Mouse (Mus musculus) limb, embryonic 14.5 days (tissue): Measurements from ENCODE around the gene Anks1b. TPM values are rescaled to one million over a fixed set of nuclear protein-coding genes. Genes with fewer than 3 reads are reported as not detected.

Experiments
- ATAC-seq: fragments of 200-750 bp; cut with Nextera tagmentation; 2 replicates; pipeline ENCODE4 v1.8.0; 2017; ENCODE audit warnings: low read depth, moderate number of reproducible peaks, moderate TSS enrichment; ENCODE audit not compliant: low FRiP score
- DNase-seq: peaks from one replicate; pipeline ENCODE4 v3.0.0-alpha.2; 2015; ENCODE audit warnings: low spot score
- H3K27ac ChIP-seq: fragments of 300-500 bp; sonication (generic); replicated peaks from 2 replicates; pipeline ENCODE4 v1.5.1; 2014; ENCODE audit warnings: low read depth, mild to moderate bottlenecking, low read length, moderate library complexity, mixed read lengths
- H3K27me3 ChIP-seq: fragments of 300-500 bp; sonication (generic); 2 replicates; pipeline ENCODE4 v1.6.1; 2014; ENCODE audit warnings: low read length, mixed read lengths; ENCODE audit not compliant: control insufficient read depth, insufficient read depth
- H3K36me3 ChIP-seq: fragments of 300-500 bp; sonication (generic); 2 replicates; pipeline ENCODE4 v1.6.1; 2014; ENCODE audit warnings: mild to moderate bottlenecking, low read length, moderate library complexity, mixed read lengths; ENCODE audit not compliant: control insufficient read depth, insufficient read depth
- H3K4me1 ChIP-seq: fragments of 300-500 bp; sonication (generic); 2 replicates; pipeline ENCODE4 v1.6.1; 2014; ENCODE audit warnings: antibody characterized with exemption, low read length, mixed read lengths; ENCODE audit not compliant: control insufficient read depth, insufficient read depth
- H3K4me2 ChIP-seq: fragments of 300-500 bp; sonication (generic); replicated peaks from 2 replicates; pipeline ENCODE4 v1.6.1; 2014; ENCODE audit warnings: low read depth, mild to moderate bottlenecking, low read length, moderate library complexity; ENCODE audit not compliant: severe bottlenecking
- H3K4me3 ChIP-seq: fragments of 300-500 bp; sonication (generic); replicated peaks from 2 replicates; pipeline ENCODE4 v1.5.1; 2014; ENCODE audit warnings: low read length
- H3K9ac ChIP-seq: fragments of 300-500 bp; sonication (generic); 2 replicates; pipeline ENCODE4 v1.6.1; 2014; ENCODE audit warnings: mild to moderate bottlenecking, low read depth, low read length, moderate library complexity; ENCODE audit not compliant: severe bottlenecking
- H3K9me3 ChIP-seq: fragments of 300-500 bp; sonication (generic); 2 replicates; pipeline ENCODE4 v1.6.1; 2016; ENCODE audit warnings: low read length; ENCODE audit not compliant: control insufficient read depth
- POLR2A ChIP-seq: fragments of 200-500 bp; IDR thresholded peaks from 2 replicates; pipeline ENCODE4 v1.8.0; 2012; ENCODE audit warnings: inconsistent platforms, mild to moderate bottlenecking, moderate library complexity, borderline replicate concordance; ENCODE audit not compliant: insufficient read depth, insufficient read length; ENCODE audit errors: extremely low read depth
- WGBS: fragments of 180-500 bp; shearing (Covaris S2); extraction: QIAGEN DNeasy Blood & Tissue Kit; methylation state at CpG from one replicate; pipeline ENCODE4 v1.1.7; 2014; 5-methylcytosine and 5-hydroxymethylcytosine counted together
- polyA plus RNA-seq, 2 experiments: library from polyadenylated mRNA; depleted of rRNA in 1 of 2; stranded (reverse) in 1 of 2; unstranded in 1 of 2; fragments of >200 nt; fragmentation: Nextera tagmentation in 1 of 2; extraction: Ambion mirVana in 1 of 2; gene quantifications; 2 replicates each; pipeline versions ENCODE4 v1.2.1 to v1.2.3; 2012 to 2014

Gene Anks1b
- polyA plus RNA-seq, 2 experiments: 2.6 to 4.3 TPM

DNA sequence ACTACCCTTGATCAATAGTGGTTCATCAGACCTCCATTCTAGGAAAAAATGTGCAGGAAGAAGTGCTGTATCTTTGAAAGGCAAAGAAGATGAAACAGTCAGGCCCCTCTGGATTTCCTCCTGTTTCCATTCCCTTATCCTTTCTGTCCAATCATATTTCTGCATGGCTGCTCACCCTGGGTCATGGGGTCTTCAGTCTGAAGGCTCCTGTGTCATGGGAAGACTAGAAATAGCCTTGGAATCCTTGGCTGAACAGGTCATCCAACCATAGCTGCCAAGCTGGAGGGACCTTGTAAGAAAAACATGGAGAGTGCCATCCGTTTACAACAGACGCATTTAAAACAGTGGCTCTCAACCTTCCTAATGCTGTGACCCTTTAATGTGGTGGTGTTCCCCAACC lies 662.1 kb downstream of the Anks1b start:
- H3K4me2 ChIP-seq: no peak overlapping the region
- no peak overlapping the region for H3K9ac ChIP-seq
- 95% methylated on average over 2 of the region's 2 CpGs for WGBS
- no peaks in the 10 kb centered on the region for H3K36me3 ChIP-seq
- no peaks in the 10 kb centered on the region for H3K27me3 ChIP-seq
- no peak overlapping the region for H3K27ac ChIP-seq
- no peaks in the 10 kb centered on the region for H3K9me3 ChIP-seq
- no peak for TF ChIP-seq POLR2A
- no peak overlapping the region for H3K4me3 ChIP-seq
- H3K4me1 ChIP-seq: no peaks in the 10 kb centered on the region
- ATAC-seq (no peak), DNase-seq (no peak)

DNA sequence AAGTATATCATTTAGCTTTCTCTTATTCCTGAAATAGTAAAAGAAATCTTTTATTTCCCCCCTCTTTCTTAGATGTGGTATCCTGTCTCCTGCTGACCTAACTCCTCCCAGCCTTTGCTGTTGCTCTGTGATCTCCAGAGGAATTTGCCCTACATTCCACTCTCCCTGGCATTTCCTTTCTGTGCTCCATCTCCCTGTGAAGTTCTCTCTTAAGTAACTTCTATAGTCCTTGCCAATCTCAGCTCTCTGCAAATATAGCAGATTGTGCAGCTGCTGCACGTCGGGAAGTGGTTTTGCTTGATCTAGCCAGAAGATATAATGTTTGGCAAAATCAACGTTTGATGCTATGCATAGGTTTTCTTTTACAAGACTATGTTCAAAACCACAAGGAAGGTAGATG lies 673.3 kb downstream of the Anks1b start:
- WGBS: 48% methylated on average over 3 of the region's 3 CpGs

DNA sequence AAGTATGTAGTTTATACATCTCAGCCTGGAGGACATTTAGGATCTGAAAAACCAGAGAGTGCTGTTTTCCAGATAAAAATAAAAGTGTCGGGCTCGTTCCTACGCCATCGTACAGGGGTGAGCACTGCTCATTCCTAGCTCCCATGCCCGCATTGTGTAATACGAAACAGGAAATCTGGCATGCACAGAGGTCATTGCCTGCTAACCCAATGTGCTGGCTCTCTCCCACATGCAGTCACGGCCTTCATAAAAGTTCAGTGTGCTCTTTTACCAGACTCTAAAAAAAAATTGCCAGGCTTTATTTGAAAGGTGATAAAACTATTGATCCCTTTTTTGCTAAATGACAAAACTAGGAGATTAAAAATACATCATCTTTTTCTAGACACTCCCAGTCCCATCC lies 689.6 kb downstream of the Anks1b start:
- 32% methylated on average over 7 of the region's 7 CpGs for WGBS
- no peak for TF ChIP-seq POLR2A
- H3K27me3 ChIP-seq: no peaks in the 10 kb centered on the region
- H3K9ac ChIP-seq: no peak overlapping the region
- DNase-seq (no peak), ATAC-seq (no peak)
- no peaks in the 10 kb centered on the region for H3K9me3 ChIP-seq
- no peaks in the 10 kb centered on the region for H3K36me3 ChIP-seq
- H3K4me2 ChIP-seq: peak overlapping the region; percentile 15; the same call in 1 of the 2 replicates
- H3K27ac ChIP-seq: no peak overlapping the region
- 0 out of 2 replicates have a peak, but pooled peaks cover 3% of the 10 kb centered on the region for H3K4me1 ChIP-seq
- H3K4me3 ChIP-seq: no peak overlapping the region

More for the DNA sequence above, 673.3 kb downstream of the Anks1b start:
- Histone ChIP-seq H3K4me1 (no peaks in the 10 kb centered on the region), H3K9ac (no peak overlapping the region), H3K27ac (no peak overlapping the region), H3K9me3 (no peaks in the 10 kb centered on the region), H3K4me3 (no peak overlapping the region), H3K36me3 (no peaks in the 10 kb centered on the region), H3K27me3 (no peaks in the 10 kb centered on the region), H3K4me2 (no peak overlapping the region)
- DNase-seq: no peak
- no peak for TF ChIP-seq POLR2A
- ATAC-seq: no peak

GRCm38 (mm10) chr10:90576191-90577098 lies 703.1 kb downstream of the Anks1b start:
- H3K4me2 ChIP-seq: peak overlapping the region; percentile 35; the same call in 1 of the 2 replicates
- no peak for TF ChIP-seq POLR2A
- 40% methylated on average over 29 of the region's 29 CpGs for WGBS
- H3K4me3 ChIP-seq: peak overlapping the region; percentile 7; the same call in 1 of the 2 replicates
- DNase-seq: peak; percentile 33
- no peak overlapping the region for H3K9ac ChIP-seq
- no peak overlapping the region for H3K27ac ChIP-seq
- no peaks in the 10 kb centered on the region for H3K27me3 ChIP-seq
- H3K4me1 ChIP-seq: peaks cover 6% of the 10 kb centered on the region; the same call in 1 of the 2 replicates
- H3K9me3 ChIP-seq: no peaks in the 10 kb centered on the region
- ATAC-seq: no peak
- no peaks in the 10 kb centered on the region for H3K36me3 ChIP-seq

DNA sequence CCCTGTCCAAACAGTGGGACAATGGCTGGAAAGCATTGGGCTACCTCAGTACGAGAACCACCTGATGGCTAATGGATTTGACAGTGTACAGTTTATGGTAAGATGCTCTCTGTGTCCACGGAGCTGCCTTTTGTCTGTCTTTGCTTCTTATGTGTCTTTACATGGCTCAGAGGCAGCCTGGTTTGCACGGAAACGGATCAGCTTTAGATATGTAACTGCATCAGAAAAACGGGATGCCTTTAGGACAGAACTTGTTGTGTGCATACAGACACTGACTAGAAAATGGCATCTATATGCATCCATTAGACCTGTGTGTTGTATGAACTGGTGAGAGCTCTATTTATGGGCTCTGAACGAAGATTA lies 703.8 kb downstream of the Anks1b start:
- TF ChIP-seq POLR2A: no peak
- DNase-seq (no peak), ATAC-seq (no peak)
- no peak overlapping the region for H3K27ac ChIP-seq
- no peaks in the 10 kb centered on the region for H3K27me3 ChIP-seq
- peaks cover 6% of the 10 kb centered on the region; the same call in 1 of the 2 replicates for H3K4me1 ChIP-seq
- H3K4me3 ChIP-seq: 0 out of 2 replicates have a peak overlapping the region, but pooled peaks have one; percentile 7
- H3K9ac ChIP-seq: no peak overlapping the region
- no peaks in the 10 kb centered on the region for H3K36me3 ChIP-seq
- no peaks in the 10 kb centered on the region for H3K9me3 ChIP-seq
- 0 out of 2 replicates have a peak overlapping the region, but pooled peaks have one; percentile 35 for H3K4me2 ChIP-seq
- 67% methylated on average over 6 of the region's 6 CpGs for WGBS
